Mouse (Mus musculus) bone marrow, adult 2 months (tissue): ENCODE measurements around the gene Crlf1. TPM values are rescaled to one million over a fixed set of nuclear protein-coding genes. Genes with fewer than 3 reads are reported as not detected.

Source experiments
- H3K27ac ChIP-seq: fragments of 200-500 bp; 2 replicates; pipeline ENCODE4 v1.5.1; 2012; ENCODE audit warnings: low read depth, mild to moderate bottlenecking, control low read depth, inconsistent platforms, low read length; ENCODE audit not compliant: control insufficient read depth, poor library complexity, insufficient read depth
- H3K4me1 ChIP-seq: fragments of 200-500 bp; 2 replicates; pipeline ENCODE4 v1.6.1; 2011; ENCODE audit warnings: low read length; ENCODE audit not compliant: control insufficient read depth, insufficient read depth
- H3K4me3 ChIP-seq: fragments of 200-500 bp; replicated peaks from 2 replicates; pipeline ENCODE3; 2011; ENCODE audit warnings: mild to moderate bottlenecking, low read depth, low read length, control low read depth; ENCODE audit not compliant: control insufficient read depth
- CTCF ChIP-seq: fragments of 200-500 bp; IDR thresholded peaks from 2 replicates; pipeline ENCODE4 v1.5.1; 2011; ENCODE audit warnings: low read length, control low read depth; ENCODE audit not compliant: control insufficient read depth, insufficient read depth
- POLR2A ChIP-seq: fragments of 200-500 bp; IDR thresholded peaks from 2 replicates; pipeline ENCODE4 v1.6.1; 2011; ENCODE audit warnings: low read depth, mild to moderate bottlenecking, control low read depth, low read length, borderline replicate concordance; ENCODE audit not compliant: control insufficient read depth
- WGBS: fragments of 180-500 bp; shearing (Covaris S2); methylation state at CpG from one replicate; pipeline ENCODE4 v1.1.7; 2018; 5-methylcytosine and 5-hydroxymethylcytosine counted together
- polyA plus RNA-seq: library from polyadenylated mRNA; stranded (reverse); fragments of >200 nt; gene quantifications from 2 replicates; pipeline ENCODE4 v1.2.4, GENCODE M21; 2011; ENCODE audit warnings: low replicate concordance; ENCODE audit not compliant: missing spikeins, insufficient read depth, insufficient read length

Crlf1 gene
- polyA plus RNA-seq, 1 experiment = 5.5 TPM

DNA sequence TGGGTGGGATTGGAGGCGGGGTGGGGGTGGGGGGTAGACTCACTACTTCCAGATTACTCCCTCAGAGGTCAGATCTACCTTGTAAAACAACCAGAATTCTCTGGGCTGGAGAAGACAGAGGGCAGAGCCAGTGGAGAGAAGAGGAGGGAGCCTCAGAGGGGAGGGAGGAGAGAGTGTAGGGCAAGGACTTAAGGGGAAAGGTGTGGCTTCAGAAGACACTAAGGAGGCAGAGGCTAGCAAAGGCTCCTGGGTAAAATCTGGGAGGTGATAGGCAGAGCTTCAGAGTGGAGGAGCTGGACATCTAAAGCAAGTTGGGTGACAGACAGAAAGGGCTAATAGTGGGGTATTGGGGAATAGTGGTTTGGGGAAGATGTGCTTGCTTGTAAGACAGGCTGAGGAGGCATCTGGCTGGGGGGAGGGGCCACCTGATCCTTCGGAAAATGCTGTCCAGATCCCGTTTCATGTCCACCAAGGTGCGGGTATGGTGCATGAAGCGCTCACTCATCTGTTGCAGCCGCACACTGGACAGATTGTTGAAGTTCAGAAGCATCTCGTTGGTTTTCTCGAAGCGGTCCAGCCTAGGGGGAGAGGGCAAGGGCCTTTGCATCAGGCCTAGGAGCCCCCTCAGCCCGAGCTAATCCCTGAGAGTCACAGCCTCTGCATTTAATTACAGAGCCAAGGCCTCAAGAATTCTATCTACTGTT, 25.1 kb downstream of the Crlf1 start:
- Histone ChIP-seq H3K4me3 (no peak overlapping the region), H3K4me1 (no peaks in the 10 kb centered on the region), H3K27ac (no peak overlapping the region)
- TF ChIP-seq CTCF (no peak), POLR2A (no peak)
- WGBS = 82% methylated on average over 10 of the region's 10 CpGs

DNA sequence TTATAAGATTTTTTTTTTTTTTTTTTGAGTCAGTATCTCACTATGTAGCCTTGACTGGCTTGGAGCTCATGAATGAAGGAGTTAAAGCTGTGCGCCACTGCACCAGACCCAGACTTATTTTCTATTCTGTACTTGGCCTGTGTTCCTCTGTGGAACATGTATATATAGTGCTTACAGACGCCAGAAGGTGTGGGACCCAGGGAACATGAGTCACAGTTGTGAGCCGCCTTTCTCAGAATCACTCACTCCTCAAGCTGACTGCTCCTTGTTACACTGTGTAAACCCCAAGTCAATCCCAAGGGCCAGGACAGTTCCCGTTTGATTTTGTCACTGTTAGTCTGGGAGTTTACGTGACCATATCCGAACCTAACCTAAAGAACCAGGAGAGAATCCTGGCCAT, 26.1 kb downstream of the Crlf1 start:
- Histone ChIP-seq H3K4me3 (no peak overlapping the region), H3K4me1 (no peaks in the 10 kb centered on the region; the same call in 1 of the 2 replicates), H3K27ac (no peak overlapping the region)
- WGBS = 87% methylated on average over 6 of the region's 6 CpGs
- no peak for TF ChIP-seq POLR2A
- no peak for TF ChIP-seq CTCF

DNA sequence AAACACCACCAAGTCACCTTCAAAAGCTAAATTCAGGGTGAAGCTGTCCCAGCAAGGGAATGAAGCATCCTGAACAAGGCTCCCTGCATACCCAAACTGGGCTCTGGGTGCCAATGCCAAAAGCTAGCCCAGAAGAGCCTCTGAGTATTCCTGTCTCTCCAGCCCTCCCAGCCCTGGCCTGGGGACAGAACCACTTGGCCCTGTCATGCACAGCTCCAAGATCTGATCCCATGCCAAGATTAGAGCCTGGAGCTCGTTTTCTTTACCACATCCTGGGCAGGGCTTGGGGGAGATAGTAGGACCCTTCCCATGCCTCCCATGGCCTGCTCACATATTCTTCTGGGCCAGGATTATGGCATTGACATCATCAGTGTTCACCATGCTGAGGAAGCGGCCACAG, 26.6 kb downstream of the Crlf1 start:
- no peaks in the 10 kb centered on the region; the same call in 1 of the 2 replicates for H3K4me1 ChIP-seq
- no peak overlapping the region for H3K4me3 ChIP-seq
- no peak for TF ChIP-seq CTCF
- no peak for TF ChIP-seq POLR2A
- WGBS = 56% methylated on average over 2 of the region's 2 CpGs
- no peak overlapping the region for H3K27ac ChIP-seq

DNA sequence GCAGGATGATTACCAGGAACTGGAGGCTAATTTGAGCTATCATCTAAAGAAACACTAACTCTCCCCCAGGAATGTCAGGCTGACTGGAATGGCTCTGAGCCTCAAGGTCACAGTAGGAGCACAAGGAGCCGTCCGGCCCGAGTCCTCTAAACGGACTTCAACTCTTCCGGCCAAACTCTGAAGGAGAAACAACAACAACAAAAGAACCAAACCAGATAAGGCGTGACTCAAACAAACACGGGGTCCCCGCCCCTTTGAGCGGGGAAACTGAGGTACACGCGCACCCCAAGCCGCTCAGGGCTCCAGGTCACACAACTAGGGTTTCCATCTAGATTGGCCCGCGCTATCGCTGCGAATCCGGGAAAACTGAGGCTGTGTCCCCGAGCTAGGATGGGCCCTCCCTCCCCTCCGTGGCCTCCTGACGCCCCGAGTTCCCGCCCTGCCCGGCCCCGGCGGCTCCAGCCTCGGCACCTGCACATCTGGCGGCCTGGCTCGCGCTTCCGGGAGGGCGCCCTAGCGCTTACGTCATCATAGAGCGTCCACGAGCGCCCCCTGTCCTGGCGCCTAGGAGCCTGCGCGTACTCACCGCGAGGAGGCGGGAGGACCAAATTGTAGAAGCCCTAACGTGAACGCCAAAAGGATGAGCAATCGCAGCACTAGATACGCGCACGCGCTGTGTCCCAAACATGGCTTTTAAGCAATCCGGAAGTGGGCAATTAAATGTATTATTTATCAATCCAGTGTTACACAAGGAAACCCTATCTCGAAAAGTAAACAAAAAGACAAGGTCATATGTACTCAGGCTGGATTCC, 29.8 kb downstream of the Crlf1 start:
- peak overlapping the region; percentile 72 for H3K27ac ChIP-seq
- WGBS = under 1% methylated on average over 51 of the region's 51 CpGs
- TF ChIP-seq CTCF = peak; percentile 66
- peak; percentile 84; the same call in 1 of the 2 replicates for TF ChIP-seq POLR2A
- peaks cover 3% of the 10 kb centered on the region for H3K4me1 ChIP-seq
- peak overlapping the region; percentile 89 for H3K4me3 ChIP-seq

DNA sequence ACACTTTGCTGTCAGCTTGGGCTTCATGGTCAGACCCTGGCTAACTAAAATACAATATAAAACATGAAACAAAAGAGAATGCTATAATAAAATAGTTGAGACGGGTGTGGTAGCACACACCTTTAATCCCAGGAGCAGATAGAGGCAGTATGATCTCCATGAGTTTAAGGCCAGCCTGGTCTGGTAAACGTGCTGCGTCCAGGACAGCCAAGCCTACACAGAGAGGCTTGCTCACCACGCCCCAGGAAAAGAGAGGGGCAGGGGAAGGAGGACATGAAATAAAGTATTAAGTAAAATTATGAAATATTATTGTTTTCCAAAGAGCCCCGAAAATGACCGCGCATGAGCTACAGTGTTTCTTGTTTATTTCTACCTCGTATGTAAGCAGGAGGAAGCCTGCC, 34.2 kb downstream of the Crlf1 start:
- Histone ChIP-seq H3K4me3 (peak overlapping the region; percentile 88), H3K4me1 (peaks cover 5% of the 10 kb centered on the region), H3K27ac (peak overlapping the region; percentile 44)
- TF ChIP-seq POLR2A (no peak), CTCF (no peak)
- WGBS = 0% methylated on average over 8 of the region's 8 CpGs

DNA sequence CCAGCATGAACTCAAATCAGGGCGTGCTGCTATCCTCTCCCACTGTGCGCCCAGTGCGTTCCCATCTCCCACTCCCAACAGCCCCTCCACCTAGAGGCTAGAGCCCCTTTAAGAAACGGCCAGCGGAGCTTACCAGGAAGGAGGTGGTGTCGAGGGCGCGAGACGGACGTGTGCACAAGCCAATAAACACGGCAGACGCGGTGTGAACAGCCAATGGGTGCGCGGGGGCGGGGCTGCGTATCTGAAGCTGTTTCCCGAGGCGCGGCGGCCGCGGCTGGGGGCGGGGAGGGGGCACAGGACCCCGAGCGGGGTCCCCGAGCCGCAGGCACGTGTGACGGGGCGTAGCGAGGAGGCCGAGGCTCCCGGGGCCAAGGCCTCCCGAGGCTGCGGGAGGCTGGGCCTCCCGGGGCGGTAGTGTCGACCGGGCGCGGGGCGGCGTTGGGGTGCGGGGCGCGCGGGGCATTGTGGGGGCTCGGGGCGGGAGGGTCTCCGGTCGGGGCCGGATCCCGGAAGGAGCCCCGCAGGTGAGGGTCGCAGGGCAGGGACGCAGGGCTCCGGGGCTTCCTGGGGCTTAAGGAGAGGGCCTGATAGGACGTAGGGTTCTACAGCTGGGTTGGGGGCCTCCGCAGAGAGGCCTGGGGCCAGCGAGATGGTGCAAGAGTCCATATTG, 34.7 kb downstream of the Crlf1 start, which contains the start of the genes Fkbp8 and Kxd1:
Gene Fkbp8 (plus strand): TSS at position 213 of the 670 bp plus-strand sequence.
Gene Kxd1 (minus strand): TSS at position 445 of the 670 bp plus-strand sequence.
- peak within 1 kb of the TSS; percentile 87 for H3K27ac ChIP-seq
- peak within 1 kb of the TSS; percentile 88 for H3K4me3 ChIP-seq
- peaks cover 5% of the 10 kb centered on the region for H3K4me1 ChIP-seq
- WGBS = under 1% methylated on average over 61 of the region's 61 CpGs
- TF ChIP-seq CTCF (no peak), POLR2A (peak; percentile 59)

DNA sequence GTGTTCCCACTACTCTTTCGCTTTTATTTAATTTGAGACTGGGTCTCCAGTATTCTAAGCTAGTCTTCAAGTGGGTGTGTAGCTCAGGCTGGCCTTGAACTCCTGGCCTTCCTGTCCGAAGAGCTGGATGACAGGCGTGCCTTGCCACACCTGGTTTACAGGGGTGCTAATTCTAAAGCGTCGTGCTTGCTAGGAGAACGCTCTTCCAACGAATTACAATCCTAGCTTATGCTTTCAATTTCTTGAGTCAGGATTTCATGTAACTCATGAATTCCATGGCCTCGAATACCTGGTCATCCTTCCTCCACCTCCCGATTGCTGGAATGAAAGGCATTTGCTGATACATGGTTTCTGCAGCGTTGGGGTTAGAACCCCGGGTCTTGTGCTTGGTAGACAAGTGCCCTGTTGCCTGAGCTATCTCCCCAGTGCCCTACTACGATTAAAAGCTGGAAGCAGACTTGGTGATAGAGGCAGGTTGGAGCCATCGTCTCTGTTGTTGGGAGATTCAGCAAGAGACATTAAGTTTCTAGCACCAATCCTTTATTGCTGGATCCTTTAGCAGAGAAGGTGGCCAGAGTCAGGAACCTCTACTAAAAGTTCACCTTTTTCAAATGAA, 35.3 kb downstream of the Crlf1 start:
- Histone ChIP-seq H3K4me3 (peak overlapping the region; percentile 88), H3K27ac (peak overlapping the region; percentile 87), H3K4me1 (peaks cover 5% of the 10 kb centered on the region)
- WGBS = 12% methylated on average over 13 of the region's 13 CpGs
- TF ChIP-seq CTCF (no peak), POLR2A (no peak)
